Mouse (Mus musculus): ENCODE data around the gene Prdx4. TPM values are rescaled to one million over a fixed set of nuclear protein-coding genes. Genes with fewer than 3 reads are reported as not detected.
"Not testable (repeated sequence)": the region's sequence is repeated elsewhere in the genome, so short reads cannot be mapped to it uniquely, and the experiment has no call there.

Gene Prdx4
- 249 and 258 TPM in 2 replicates for polyA plus RNA-seq (2015; fragmentation: Nextera tagmentation; extraction: Ambion mirVana)

GRCm38 (mm10) chrX:155340654-155341053, at the start of gene Prdx4:
Prdx4 (minus strand) TSS chrX:155340754.
- no peaks in the 10 kb centered on the region for H3K4me1 ChIP-seq
- no peak within 1 kb of the TSS for H3K27ac ChIP-seq (replicated peaks)
- no peak within 1 kb of the TSS for H3K4me2 ChIP-seq (replicated peaks)
- H3K36me3 ChIP-seq: no peaks in the 10 kb centered on the region
- no peaks in the 10 kb centered on the region for H3K9me3 ChIP-seq (replicated peaks)
- no peak within 1 kb of the TSS for H3K4me3 ChIP-seq (replicated peaks)
- no peak within 1 kb of the TSS for H3K9ac ChIP-seq
- no peak for ATAC-seq (ENCODE audit: insufficient number of reproducible peaks, low FRiP score, low TSS enrichment, low read depth)
- H3K27me3 ChIP-seq: no peaks in the 10 kb centered on the region

GRCm38 (mm10) chrX:155376538-155376937, 36.0 kb upstream of the Prdx4 start:
- no peak overlapping the region for H3K4me3 ChIP-seq (replicated peaks)
- no peak overlapping the region for H3K9ac ChIP-seq
- H3K4me1 ChIP-seq: no peaks in the 10 kb centered on the region
- no peak for ATAC-seq (ENCODE audit: insufficient number of reproducible peaks, low FRiP score, low TSS enrichment, low read depth)
- H3K36me3 ChIP-seq: no peaks in the 10 kb centered on the region
- H3K27ac ChIP-seq (replicated peaks): no peak overlapping the region
- 27% methylated on average over 2 of the region's 2 CpGs for WGBS
- H3K4me2 ChIP-seq (replicated peaks): no peak overlapping the region
- no peaks in the 10 kb centered on the region for H3K27me3 ChIP-seq
- no peaks in the 10 kb centered on the region for H3K9me3 ChIP-seq (replicated peaks)

- 30% methylated on average over 1 of the region's 1 CpGs for WGBS
- no peak for ATAC-seq (ENCODE audit: insufficient number of reproducible peaks, low FRiP score, low TSS enrichment, low read depth)
These were observed 34.9 kb upstream of the Prdx4 start for GRCm38 (mm10) chrX:155375458-155375857.

GRCm38 (mm10) chrX:155370110-155370509, 29.6 kb upstream of the Prdx4 start:
- 68% methylated on average over 3 of the region's 3 CpGs for WGBS

More at GRCm38 (mm10) chrX:155375458-155375857, 34.9 kb upstream of the Prdx4 start:
- H3K4me3 ChIP-seq (replicated peaks): no peak overlapping the region
- H3K27ac ChIP-seq (replicated peaks): no peak overlapping the region
- H3K4me1 ChIP-seq: no peaks in the 10 kb centered on the region
- H3K36me3 ChIP-seq: no peaks in the 10 kb centered on the region
- no peaks in the 10 kb centered on the region for H3K27me3 ChIP-seq
- no peaks in the 10 kb centered on the region for H3K9me3 ChIP-seq (replicated peaks)
- no peak overlapping the region for H3K4me2 ChIP-seq (replicated peaks)
- H3K9ac ChIP-seq: no peak overlapping the region

GRCm38 (mm10) chrX:155365095-155365494, 24.5 kb upstream of the Prdx4 start:
- H3K9ac ChIP-seq: no peak overlapping the region
- H3K4me3 ChIP-seq (replicated peaks): no peak overlapping the region
- no peak overlapping the region for H3K4me2 ChIP-seq (replicated peaks)
- H3K27ac ChIP-seq (replicated peaks): no peak overlapping the region
- H3K9me3 ChIP-seq (replicated peaks): no peaks in the 10 kb centered on the region
- no peaks in the 10 kb centered on the region for H3K36me3 ChIP-seq
- 48% methylated on average over 2 of the region's 2 CpGs for WGBS
- H3K4me1 ChIP-seq: no peaks in the 10 kb centered on the region
- no peak for ATAC-seq (ENCODE audit: insufficient number of reproducible peaks, low FRiP score, low TSS enrichment, low read depth)
- H3K27me3 ChIP-seq: no peaks in the 10 kb centered on the region

More at GRCm38 (mm10) chrX:155370110-155370509, 29.6 kb upstream of the Prdx4 start:
- H3K27ac ChIP-seq (replicated peaks); H3K4me1 ChIP-seq; H3K4me3 ChIP-seq (replicated peaks); H3K4me2 ChIP-seq (replicated peaks); H3K36me3 ChIP-seq; H3K27me3 ChIP-seq; H3K9me3 ChIP-seq (replicated peaks); H3K9ac ChIP-seq; ATAC-seq (ENCODE audit: insufficient number of reproducible peaks, low FRiP score, low TSS enrichment, low read depth): not testable (repeated sequence)

- Histone ChIP-seq H3K4me2 (replicated peaks) (no peak overlapping the region), H3K9me3 (replicated peaks) (no peaks in the 10 kb centered on the region), H3K9ac (no peak overlapping the region), H3K36me3 (no peaks in the 10 kb centered on the region), H3K4me1 (no peaks in the 10 kb centered on the region), H3K27ac (replicated peaks) (no peak overlapping the region), H3K4me3 (replicated peaks) (no peak overlapping the region), H3K27me3 (no peaks in the 10 kb centered on the region)
- 76% methylated on average over 2 of the region's 2 CpGs for WGBS
- ATAC-seq (ENCODE audit: insufficient number of reproducible peaks, low FRiP score, low TSS enrichment, low read depth): no peak
These were observed 5.7 kb upstream of the Prdx4 start for GRCm38 (mm10) chrX:155346249-155346648.

- no peaks in the 10 kb centered on the region for H3K27me3 ChIP-seq
- peak; percentile 93 for ATAC-seq (ENCODE audit: insufficient number of reproducible peaks, low FRiP score, low TSS enrichment, low read depth)
- peak overlapping the region; percentile 57 for H3K4me3 ChIP-seq (replicated peaks)
- WGBS: 19% methylated on average over 49 of the region's 49 CpGs
- H3K36me3 ChIP-seq: no peaks in the 10 kb centered on the region
- no peaks in the 10 kb centered on the region for H3K4me1 ChIP-seq
- H3K9ac ChIP-seq: peak overlapping the region; percentile 33
- H3K4me2 ChIP-seq (replicated peaks): peak overlapping the region; percentile 45
- H3K9me3 ChIP-seq (replicated peaks): no peaks in the 10 kb centered on the region
- H3K27ac ChIP-seq (replicated peaks): peak overlapping the region; percentile 85
These were observed 2.4 kb downstream of the Prdx4 start for GRCm38 (mm10) chrX:155337905-155338721.

- Histone ChIP-seq H3K27ac (replicated peaks) (peak overlapping the region; percentile 85; the same call in 1 of the 2 replicates), H3K4me3 (replicated peaks) (peak overlapping the region; percentile 57), H3K36me3 (no peaks in the 10 kb centered on the region), H3K4me1 (no peaks in the 10 kb centered on the region), H3K27me3 (no peaks in the 10 kb centered on the region), H3K4me2 (replicated peaks) (peak overlapping the region; percentile 45), H3K9ac (peak overlapping the region; percentile 33; the same call in 1 of the 2 replicates), H3K9me3 (replicated peaks) (no peaks in the 10 kb centered on the region)
- ATAC-seq (ENCODE audit: insufficient number of reproducible peaks, low FRiP score, low TSS enrichment, low read depth): no peak
- 35% methylated on average over 7 of the region's 7 CpGs for WGBS
These were observed 3.0 kb downstream of the Prdx4 start for GRCm38 (mm10) chrX:155337567-155337904.

GRCm38 (mm10) chrX:155318005-155318404, 22.5 kb downstream of the Prdx4 start:
- no peak overlapping the region for H3K9ac ChIP-seq
- H3K27ac ChIP-seq (replicated peaks): no peak overlapping the region
- 37% methylated on average over 4 of the region's 4 CpGs for WGBS
- no peak overlapping the region for H3K4me2 ChIP-seq (replicated peaks)
- no peak overlapping the region for H3K4me3 ChIP-seq (replicated peaks)
- H3K4me1 ChIP-seq: no peaks in the 10 kb centered on the region
- no peak for ATAC-seq (ENCODE audit: insufficient number of reproducible peaks, low FRiP score, low TSS enrichment, low read depth)
- H3K27me3 ChIP-seq: no peaks in the 10 kb centered on the region
- no peaks in the 10 kb centered on the region for H3K9me3 ChIP-seq (replicated peaks)
- H3K36me3 ChIP-seq: no peaks in the 10 kb centered on the region

GRCm38 (mm10) chrX:155306390-155306789, 34.2 kb downstream of the Prdx4 start:
- H3K9ac ChIP-seq: no peak overlapping the region
- H3K27ac ChIP-seq (replicated peaks): no peak overlapping the region
- 92% methylated on average over 2 of the region's 2 CpGs for WGBS
- H3K4me3 ChIP-seq (replicated peaks): no peak overlapping the region
- no peaks in the 10 kb centered on the region for H3K27me3 ChIP-seq
- no peaks in the 10 kb centered on the region for H3K4me1 ChIP-seq
- ATAC-seq (ENCODE audit: insufficient number of reproducible peaks, low FRiP score, low TSS enrichment, low read depth): no peak
- no peak overlapping the region for H3K4me2 ChIP-seq (replicated peaks)
- no peaks in the 10 kb centered on the region for H3K36me3 ChIP-seq
- H3K9me3 ChIP-seq (replicated peaks): no peaks in the 10 kb centered on the region

GRCm38 (mm10) chrX:155280427-155281044, 60.0 kb downstream of the Prdx4 start:
- H3K36me3 ChIP-seq: no peaks in the 10 kb centered on the region
- no peaks in the 10 kb centered on the region for H3K4me1 ChIP-seq
- WGBS: 50% methylated on average over 1 of the region's 1 CpGs
- H3K9ac ChIP-seq: no peak overlapping the region
- no peak overlapping the region for H3K4me2 ChIP-seq (replicated peaks)
- H3K4me3 ChIP-seq (replicated peaks): no peak overlapping the region
- no peak overlapping the region for H3K27ac ChIP-seq (replicated peaks)
- no peaks in the 10 kb centered on the region for H3K27me3 ChIP-seq
- no peak for ATAC-seq (ENCODE audit: insufficient number of reproducible peaks, low FRiP score, low TSS enrichment, low read depth)
- H3K9me3 ChIP-seq (replicated peaks): no peaks in the 10 kb centered on the region

Measured in embryonic facial prominence, embryonic 15.5 days (tissue).